Mouse (Mus musculus) monocyte, adult 59 days (primary cell): ENCODE results near the gene Dnajc14. TPM values are rescaled to one million over a fixed set of nuclear protein-coding genes. Genes with fewer than 3 reads are reported as not detected.

Source experiments
- total RNA-seq, 2 experiments: library from RNA; stranded (reverse); gene quantifications; one replicate each; pipeline ENCODE4 v1.2.4; 2023

Dnajc14 gene
- 10 to 100 TPM; 63.2 to 69.8 TPM for total RNA-seq

DNA sequence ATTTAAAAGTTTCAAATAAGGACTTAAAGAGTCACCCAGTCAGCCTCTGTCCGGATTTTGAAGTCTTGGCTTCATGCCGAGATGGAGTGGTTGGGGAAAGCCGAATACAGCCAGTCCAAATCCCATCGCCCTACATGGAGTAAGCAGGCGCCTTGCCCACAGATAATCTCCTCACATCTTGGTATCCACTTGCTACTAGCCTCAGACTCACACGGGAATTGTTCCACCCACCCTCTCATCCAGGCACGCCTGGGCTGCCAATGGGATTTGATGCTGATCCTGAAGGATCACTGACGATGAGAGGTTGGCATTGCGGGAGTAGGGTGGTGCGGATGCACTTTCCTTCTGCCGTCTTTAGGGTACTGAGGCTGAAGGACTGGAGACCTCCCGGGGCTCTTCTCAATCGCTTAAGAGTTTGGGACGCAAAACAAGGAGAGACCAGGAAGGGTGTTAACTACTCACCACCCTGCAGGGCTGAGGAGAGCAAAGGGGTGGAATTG, at the start of gene Dnajc14:
Gene Dnajc14, plus strand, starts transcription at position 292 of the 500 bp plus-strand sequence.

DNA sequence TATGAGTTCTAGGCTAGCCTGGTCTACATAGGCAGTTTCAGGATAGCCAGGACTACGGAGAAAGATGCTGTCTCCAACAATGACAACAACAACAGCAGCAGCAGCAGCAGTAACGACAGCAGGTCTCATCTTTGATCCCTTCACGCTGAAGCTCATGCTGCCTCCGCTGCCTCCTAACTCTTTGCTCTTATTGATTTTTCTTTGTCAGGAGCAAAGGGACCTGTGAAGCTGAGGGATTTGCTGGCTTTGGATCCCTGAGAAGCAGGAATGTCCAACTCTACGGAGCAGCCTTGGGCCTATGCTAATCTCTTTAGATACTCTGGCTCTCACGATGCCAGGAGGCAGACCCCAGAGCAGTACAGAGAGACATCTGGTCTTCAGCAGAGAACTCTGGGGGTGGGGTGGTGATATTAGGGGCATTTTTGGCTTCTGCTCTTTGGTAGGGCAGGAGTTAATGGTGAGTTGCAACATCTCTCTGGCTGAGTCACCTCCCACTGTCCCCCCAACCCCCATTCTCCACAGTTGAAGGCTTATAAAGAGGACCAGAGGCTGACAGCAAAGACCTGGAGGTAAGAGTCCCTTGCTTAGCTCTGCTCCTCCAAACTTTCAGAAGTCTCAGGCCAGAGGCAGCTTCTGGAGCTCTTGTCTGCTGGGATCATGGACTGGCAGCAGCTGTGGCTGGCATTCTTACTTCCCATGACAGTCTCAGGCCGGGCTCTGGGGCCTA, 13.3 kb upstream of the Dnajc14 start, which contains the start of gene Mmp19:
Gene Mmp19, plus strand, starts transcription at position 513 of the 727 bp plus-strand sequence.

DNA sequence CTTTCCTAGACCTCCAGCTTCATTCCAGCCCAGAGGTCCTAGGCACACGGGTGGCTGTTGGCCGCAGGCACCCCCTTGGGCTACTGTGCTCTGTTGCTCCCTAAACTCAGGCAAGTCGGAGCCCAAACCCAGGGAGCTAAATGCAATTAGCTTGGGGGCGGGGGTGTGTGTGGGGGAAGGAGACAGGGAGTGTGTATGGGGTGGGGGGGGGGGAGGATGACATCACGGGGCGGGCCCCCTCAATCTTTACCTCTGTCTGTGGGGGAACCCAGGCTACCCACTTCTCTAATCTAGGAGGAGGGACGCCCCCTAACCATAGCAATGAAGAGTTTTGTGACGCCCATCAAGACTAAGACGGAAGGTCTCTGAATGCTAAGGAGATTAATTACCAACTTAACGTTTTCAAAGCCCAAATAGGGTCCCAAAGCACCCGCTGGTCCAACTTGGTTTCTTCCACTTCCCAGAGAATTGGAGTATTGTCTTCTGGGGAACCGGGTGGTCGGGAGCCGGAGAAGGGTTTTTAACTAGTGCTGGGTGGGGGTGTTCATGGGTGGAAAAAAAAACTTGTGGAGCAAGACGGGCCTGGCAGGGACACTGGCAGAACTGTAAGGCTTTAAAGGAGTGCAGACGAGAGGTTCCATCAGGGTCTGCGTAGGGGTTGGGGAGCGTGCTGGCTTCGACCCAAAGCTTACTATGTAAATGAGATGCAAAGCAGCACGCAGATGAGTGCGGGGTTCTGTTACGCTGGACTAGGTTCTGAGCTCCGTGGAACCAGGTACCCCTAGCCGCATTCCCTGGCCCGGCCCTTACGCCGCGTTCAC, 619 bp downstream of the Dnajc14 start, which contains the start of gene Tmem198b:
Gene Tmem198b, minus strand, starts transcription at position 100 of the 821 bp plus-strand sequence.

DNA sequence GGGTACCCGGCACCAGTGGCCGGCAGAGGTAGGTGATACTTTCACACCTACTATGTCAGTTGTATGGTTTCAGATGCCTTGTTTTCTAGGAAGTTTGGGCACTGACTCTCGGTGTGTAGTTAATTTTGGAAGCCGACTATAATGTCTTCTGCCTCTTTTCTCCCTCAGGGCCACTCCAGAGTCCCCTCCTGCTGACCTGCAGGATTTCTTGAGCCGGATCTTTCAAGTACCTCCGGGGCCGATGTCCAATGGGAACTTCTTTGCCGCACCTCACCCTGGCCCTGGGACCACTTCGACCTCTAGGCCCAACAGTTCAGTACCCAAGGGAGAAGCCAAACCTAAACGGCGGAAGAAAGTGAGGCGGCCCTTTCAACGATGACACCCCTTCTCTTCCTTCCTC, 13.2 kb downstream of the Dnajc14 start, which contains the start of gene Sarnp:
Gene Sarnp, plus strand, starts transcription at position 301 of the 400 bp plus-strand sequence.

DNA sequence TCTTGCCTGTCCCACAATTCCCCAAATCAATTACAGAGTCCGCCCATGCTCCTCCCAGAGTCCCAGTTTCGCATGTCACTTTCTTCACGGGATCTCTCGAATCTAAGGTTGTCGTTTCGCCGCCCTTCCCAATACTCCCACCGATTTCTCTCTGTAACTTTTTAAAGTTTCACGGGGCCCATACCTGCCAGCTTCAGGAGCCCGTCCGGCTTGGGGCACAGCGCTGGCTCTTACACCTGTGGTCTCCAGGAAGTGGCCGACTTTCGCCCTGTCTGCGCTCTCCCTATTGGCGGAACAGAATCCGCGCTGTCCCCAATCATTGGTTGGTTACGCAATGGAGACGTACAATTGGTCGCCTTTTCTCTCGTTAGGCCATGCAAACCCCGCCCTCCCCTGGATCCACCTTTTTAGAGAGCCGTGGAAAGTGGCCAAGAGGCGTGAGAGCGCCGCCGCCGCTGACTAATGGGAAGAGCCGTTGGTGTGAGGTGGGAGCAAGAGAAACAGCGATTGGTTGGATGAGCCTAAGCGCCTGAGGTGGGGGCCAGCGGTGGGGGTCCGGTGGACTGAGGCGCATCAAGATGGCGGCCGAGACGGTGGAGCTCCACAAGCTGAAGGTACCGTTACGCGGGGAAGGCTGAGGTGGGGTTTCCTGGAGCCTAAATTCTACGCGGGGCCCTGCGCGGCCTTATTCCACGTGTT, 17.6 kb downstream of the Dnajc14 start, which contains the start of gene Ormdl2:
Gene Ormdl2, minus strand, starts transcription at position 288 of the 699 bp plus-strand sequence.

Other genes starting within 250 kb of the Dnajc14 start
- gene Pa2g4, start 238.1 kb upstream of the Dnajc14 start, total RNA-seq = 10 to 100 TPM; 39.1 to 41.6 TPM
- 1 to 10 TPM; 1.7 TPM for gene Erbb3, start 214.4 kb upstream of the Dnajc14 start, total RNA-seq
- gene Rps26, start 177.3 kb upstream of the Dnajc14 start, total RNA-seq = 100 to 1,000 TPM; 780 to 995 TPM
- under 1 TPM in 1 of 2 experiments, not detected in 1; 0.16 TPM for gene Ikzf4, start 158.1 kb upstream of the Dnajc14 start, total RNA-seq
- gene Suox, start 130.0 kb upstream of the Dnajc14 start, total RNA-seq = 1 to 10 TPM; 2.9 to 4.4 TPM
- gene Rab5b, start 107.8 kb upstream of the Dnajc14 start, total RNA-seq = 10 to 100 TPM; 87.5 to 89.5 TPM
- under 1 TPM; 0.37 to 0.49 TPM for gene Pmel, start 99.9 kb upstream of the Dnajc14 start, total RNA-seq
- 10 to 100 TPM; 34.9 to 37.9 TPM for gene Cdk2, start 99.0 kb upstream of the Dnajc14 start, total RNA-seq
- 10 to 100 TPM; 49.5 to 55.2 TPM for gene Dgka, start 59.2 kb upstream of the Dnajc14 start, total RNA-seq
- 10 to 100 TPM; 20.3 to 22.7 TPM for gene Pym1, start 56.2 kb upstream of the Dnajc14 start, total RNA-seq
- gene Mmp19, start 13.2 kb upstream of the Dnajc14 start, total RNA-seq = 10 to 100 TPM in 1 of 2 experiments, 1 to 10 TPM in 1; 9.8 to 18.0 TPM
- 10 to 100 TPM; 10.8 to 11.1 TPM for gene Tmem198b, start 308 bp downstream of the Dnajc14 start, total RNA-seq
- 10 to 100 TPM; 40.5 to 49.9 TPM for gene Sarnp, start 13.3 kb downstream of the Dnajc14 start, total RNA-seq
- 10 to 100 TPM; 30.9 to 41.1 TPM for gene Ormdl2, start 17.6 kb downstream of the Dnajc14 start, total RNA-seq
- under 1 TPM; 0.43 to 0.50 TPM for gene Gdf11, start 87.7 kb downstream of the Dnajc14 start, total RNA-seq
- gene Cd63, start 96.9 kb downstream of the Dnajc14 start, total RNA-seq = 1 to 10 TPM; 3.9 to 5.2 TPM
- 1 to 10 TPM; 4.9 to 5.2 TPM for gene Rdh5, start 118.8 kb downstream of the Dnajc14 start, total RNA-seq
- 100 to 1,000 TPM in 1 of 2 experiments, 10 to 100 TPM in 1; 85.1 to 109 TPM for gene Bloc1s1, start 120.0 kb downstream of the Dnajc14 start, total RNA-seq
- gene Itga7, start 129.8 kb downstream of the Dnajc14 start, total RNA-seq = not detected
- not detected for gene Mettl7b, start 156.9 kb downstream of the Dnajc14 start, total RNA-seq
- gene Olfr9, start 185.4 kb downstream of the Dnajc14 start, total RNA-seq = not detected
- gene Olfr763, start 206.7 kb downstream of the Dnajc14 start, total RNA-seq = not detected
- not detected for gene Olfr764-ps1, start 235.8 kb downstream of the Dnajc14 start, total RNA-seq
- gene Olfr765, start 245.9 kb downstream of the Dnajc14 start, total RNA-seq = not detected